Mouse (Mus musculus) Patski (cell line): ENCODE results near the gene Rab20. TPM values are rescaled to one million over a fixed set of nuclear protein-coding genes. Genes with fewer than 3 reads are reported as not detected.
A peak's percentile ranks its signal among the peaks of the same experiment; 100 is the strongest.

Experiments
- ATAC-seq: fragments of 100-300 bp; one replicate; pipeline ENCODE4 v1.8.0; 2021
- CTCF ChIA-PET: fragments of 350-600 bp; sonication (Branson Sonifier 250); formaldehyde crosslinking; loops from one replicate; lab custom pipeline; 2022; ENCODE audit warnings: inconsistent platforms; lab: Charles Lee
- POLR2A ChIA-PET: fragments of 350-600 bp; sonication (Branson Sonifier 250); formaldehyde crosslinking; loops from one replicate; lab custom pipeline; 2022; ENCODE audit warnings: antibody characterized with exemption, inconsistent platforms; lab: Charles Lee
- DNase-seq: peaks from one replicate; pipeline ENCODE4 v3.0.0-alpha.2; 2011; ENCODE audit warnings: low read depth, low spot score
- H3K27me3 ChIP-seq: fragments of 371-371 bp; one replicate; pipeline ENCODE4 v1.5.1; 2021
- CTCF ChIP-seq: fragments of 100-300 bp; IDR thresholded peaks from one replicate; pipeline ENCODE4 v1.5.1; 2021
- in situ Hi-C: fragments of 300-500 bp; cut with MboI; formaldehyde crosslinking; loops from 3 replicates; pipeline ENCODE4 v1.11.1; 2018; ENCODE audit warnings: low pct_unique_long_range_greater_than_20kb, mixed read lengths
- polyA plus RNA-seq: library from polyadenylated mRNA; unstranded; gene quantifications from one replicate; pipeline ENCODE4 v1.2.3, GENCODE M21; 2021

Rab20 gene
- polyA plus RNA-seq: 70.7 TPM

DNA sequence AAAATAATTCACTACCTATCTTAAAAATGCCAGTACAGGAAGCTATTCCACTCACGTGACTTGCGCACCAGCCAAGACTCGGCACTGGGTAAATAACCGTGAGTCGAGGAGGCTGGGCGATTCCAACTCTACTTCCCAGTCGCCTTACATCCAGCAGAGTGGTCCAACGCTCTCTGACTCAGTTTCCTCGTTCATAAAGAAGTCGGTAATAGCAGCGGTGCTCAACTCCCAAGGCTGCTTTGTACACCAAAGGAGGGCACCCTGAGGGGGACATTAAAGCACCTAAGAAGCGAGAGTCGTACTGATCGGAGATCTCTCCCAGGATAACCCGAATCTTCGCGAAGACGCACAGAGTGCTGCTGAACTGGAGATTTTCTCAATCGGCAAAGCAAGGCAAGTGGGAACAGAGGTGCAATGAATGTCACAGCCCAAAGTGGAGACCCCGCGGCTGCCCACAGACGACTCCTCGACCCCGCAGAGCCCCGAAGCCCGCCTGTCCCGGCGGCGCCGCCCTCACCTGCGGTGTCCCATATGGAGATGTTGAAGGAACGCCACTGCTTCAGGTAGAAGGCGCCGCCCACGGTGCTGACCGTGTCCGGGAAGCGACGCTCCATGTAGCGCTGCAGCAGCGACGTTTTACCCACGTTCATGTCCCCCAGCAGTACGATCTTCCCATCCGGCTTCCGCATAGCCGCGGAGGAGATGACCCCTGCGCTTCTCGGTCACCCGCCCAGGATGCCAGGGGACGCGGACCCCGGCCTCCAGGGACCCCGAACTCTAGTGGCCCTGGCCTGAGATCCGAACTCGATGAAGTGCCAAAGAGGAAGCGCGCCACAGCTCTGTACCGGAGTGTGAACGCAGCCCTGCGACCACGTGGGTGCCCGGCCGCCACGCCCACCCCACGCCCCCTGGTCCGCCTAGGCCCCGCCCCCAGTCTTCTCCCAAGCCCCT lies at the start of gene Rab20:
TSS of gene Rab20 (minus strand) at position 900 of the 951 bp plus-strand sequence.
- no peak for TF ChIP-seq CTCF
- ChIA-PET CTCF (interaction anchor here (1.5 to 2.4 kb wide), 4 partner anchors 9 to 27 kb away, joined by 4 to 8 read pairs (median 6); no protein-coding TSS in a partner anchor), POLR2A (interaction anchor here (1.3 to 2.6 kb wide), 5 partner anchors 13 to 62 kb away, joined by 3 to 22 read pairs (median 4); no protein-coding TSS in a partner anchor)
- no peaks in the 10 kb centered on the region for H3K27me3 ChIP-seq
- ATAC-seq: peak; percentile 46
- no peak for DNase-seq
- in situ Hi-C loops: no loop called here

- in situ Hi-C loops: no loop called here
- TF ChIP-seq CTCF: no peak
- no peak for ATAC-seq
- no peak for DNase-seq
- POLR2A ChIA-PET: interaction anchor here (0.6 kb wide), 1 partner anchor 95 kb away, joined by 3 read pairs; no protein-coding TSS in a partner anchor
- CTCF ChIA-PET: interaction anchor here (0.7 to 1.9 kb wide), 4 partner anchors 10 to 104 kb away, joined by 3 to 5 read pairs (median 3); no protein-coding TSS in a partner anchor
- H3K27me3 ChIP-seq: no peaks in the 10 kb centered on the region
Observed at GRCm38 (mm10) chr8:11523331-11523730, 44.8 kb upstream of the Rab20 start.

- TF ChIP-seq CTCF: no peak
- DNase-seq (no peak), ATAC-seq (no peak)
- H3K27me3 ChIP-seq: no peaks in the 10 kb centered on the region
- ChIA-PET CTCF (no interaction called here), POLR2A (no interaction called here)
- in situ Hi-C loops: no loop called here
Observed at GRCm38 (mm10) chr8:11518676-11519075, 40.2 kb upstream of the Rab20 start.

GRCm38 (mm10) chr8:11518056-11518396 lies 39.5 kb upstream of the Rab20 start:
- in situ Hi-C loops: no loop called here
- no peaks in the 10 kb centered on the region for H3K27me3 ChIP-seq
- ChIA-PET POLR2A (no interaction called here), CTCF (interaction anchor here (1.5 kb wide), 1 partner anchor 84 kb away, joined by 3 read pairs; no protein-coding TSS in a partner anchor)
- ATAC-seq (no peak), DNase-seq (no peak)
- TF ChIP-seq CTCF: no peak

- H3K27me3 ChIP-seq: no peaks in the 10 kb centered on the region
- no peak for TF ChIP-seq CTCF
- in situ Hi-C loops: no loop called here
- ChIA-PET CTCF (interaction anchor here (1.5 kb wide), 1 partner anchor 85 kb away, joined by 3 read pairs; no protein-coding TSS in a partner anchor), POLR2A (no interaction called here)
- ATAC-seq (no peak), DNase-seq (no peak)
Observed at GRCm38 (mm10) chr8:11517366-11518055, 39.0 kb upstream of the Rab20 start.

DNA sequence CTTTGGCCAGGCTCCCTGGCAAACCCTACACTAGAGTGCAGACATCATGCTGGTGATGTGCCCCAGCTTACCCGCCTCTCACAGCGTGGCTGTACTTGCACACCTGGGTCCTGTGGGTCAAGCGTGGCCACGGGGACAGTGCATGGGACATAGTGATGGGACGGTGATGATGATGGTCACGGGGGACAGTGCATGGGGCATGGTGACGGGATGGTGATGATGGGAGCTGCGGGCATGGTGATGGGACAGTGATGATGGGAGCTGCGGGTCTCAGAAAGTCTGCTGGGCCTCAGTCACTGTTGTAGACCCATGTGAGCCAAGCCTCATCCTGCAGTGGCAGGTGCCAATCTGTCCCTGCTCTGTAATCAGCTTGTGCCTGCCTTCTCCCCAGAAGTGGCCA lies 37.8 kb upstream of the Rab20 start:
- POLR2A ChIA-PET: no interaction called here
- CTCF ChIA-PET: interaction anchor here (1.3 kb wide), 1 partner anchor 96 kb away, joined by 3 read pairs; no protein-coding TSS in a partner anchor
- no peaks in the 10 kb centered on the region for H3K27me3 ChIP-seq
- TF ChIP-seq CTCF: no peak
- ATAC-seq: no peak
- no peak for DNase-seq
- in situ Hi-C loops: no loop called here

- ATAC-seq: no peak
- POLR2A ChIA-PET: no interaction called here
- TF ChIP-seq CTCF: no peak
- CTCF ChIA-PET: no interaction called here
- no peaks in the 10 kb centered on the region for H3K27me3 ChIP-seq
- in situ Hi-C loops: no loop called here
- DNase-seq: no peak
Observed at GRCm38 (mm10) chr8:11513247-11513646, 34.7 kb upstream of the Rab20 start.

GRCm38 (mm10) chr8:11512711-11513110 lies 34.2 kb upstream of the Rab20 start:
- TF ChIP-seq CTCF: no peak
- DNase-seq (no peak), ATAC-seq (no peak)
- ChIA-PET CTCF (no interaction called here), POLR2A (no interaction called here)
- no peaks in the 10 kb centered on the region for H3K27me3 ChIP-seq
- in situ Hi-C loops: no loop called here

DNA sequence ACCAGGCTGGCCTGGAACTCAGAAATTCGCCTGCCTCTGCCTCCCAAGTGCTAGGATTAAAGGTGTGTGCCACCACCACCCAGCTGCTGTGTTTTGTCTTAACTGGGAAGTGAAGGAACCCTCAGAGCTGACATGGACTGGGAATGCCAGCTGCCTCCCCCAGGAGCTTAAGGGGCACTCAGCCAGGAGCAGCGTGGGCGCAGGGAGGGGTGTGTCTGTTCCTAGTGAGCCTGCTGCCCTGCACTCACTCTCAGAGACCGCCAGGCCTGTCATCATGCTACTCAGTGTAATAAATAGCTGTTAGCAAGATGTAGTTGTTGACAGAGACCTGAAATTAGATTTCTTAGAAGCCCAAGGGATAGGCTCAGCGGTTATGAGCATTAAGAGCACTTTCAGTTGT lies 32.5 kb upstream of the Rab20 start:
- no peak for ATAC-seq
- CTCF ChIA-PET: no interaction called here
- H3K27me3 ChIP-seq: no peaks in the 10 kb centered on the region
- no peak for TF ChIP-seq CTCF
- POLR2A ChIA-PET: no interaction called here
- no peak for DNase-seq
- in situ Hi-C loops: no loop called here

GRCm38 (mm10) chr8:11508880-11509279 lies 30.4 kb upstream of the Rab20 start:
- ChIA-PET CTCF (no interaction called here), POLR2A (no interaction called here)
- ATAC-seq (no peak), DNase-seq (no peak)
- H3K27me3 ChIP-seq: no peaks in the 10 kb centered on the region
- in situ Hi-C loops: loop anchor here (5.0 kb wide), 1 partner anchor 108 kb away; no protein-coding TSS in a partner anchor
- no peak for TF ChIP-seq CTCF
